Mouse (Mus musculus) olfactory bulb, adult 2 months (tissue): ENCODE measurements around the gene Map2k2.

Experiments used
- CTCF ChIP-seq: fragments of 200-500 bp; IDR thresholded peaks from 2 replicates; pipeline ENCODE4 v1.5.1; 2012; ENCODE audit warnings: low read depth, mild to moderate bottlenecking, low read length, moderate library complexity; ENCODE audit not compliant: insufficient read depth
- POLR2A ChIP-seq: fragments of 200-500 bp; IDR thresholded peaks from 2 replicates; pipeline ENCODE4 v1.6.1; 2012; ENCODE audit warnings: mild to moderate bottlenecking, low read depth, low read length, moderate library complexity; ENCODE audit not compliant: insufficient read depth

DNA sequence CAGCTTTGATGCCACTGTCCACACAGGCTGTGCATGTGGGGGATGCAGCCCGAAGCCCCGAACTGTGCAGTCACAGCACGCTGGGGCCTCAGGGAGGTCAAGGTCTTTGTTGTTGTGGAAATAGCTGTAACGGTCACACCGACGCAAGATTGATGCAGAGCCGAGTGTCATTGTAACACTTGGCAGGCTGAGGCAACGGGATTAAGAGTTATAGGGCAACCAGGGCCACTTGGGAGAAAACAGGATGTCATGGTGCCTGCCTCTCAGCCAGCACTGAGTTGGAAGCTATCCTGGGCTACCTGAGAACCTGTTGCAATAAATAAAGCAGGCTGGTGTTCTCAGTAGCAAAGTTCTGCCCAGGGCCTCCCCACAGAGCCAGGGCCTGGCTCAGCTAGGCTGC, 30.0 kb upstream of the Map2k2 start:
- TF ChIP-seq CTCF (no peak), POLR2A (no peak)
